Comparison of ENCODE assay signal across 9 mouse cellular contexts in the genomic region with DNA sequence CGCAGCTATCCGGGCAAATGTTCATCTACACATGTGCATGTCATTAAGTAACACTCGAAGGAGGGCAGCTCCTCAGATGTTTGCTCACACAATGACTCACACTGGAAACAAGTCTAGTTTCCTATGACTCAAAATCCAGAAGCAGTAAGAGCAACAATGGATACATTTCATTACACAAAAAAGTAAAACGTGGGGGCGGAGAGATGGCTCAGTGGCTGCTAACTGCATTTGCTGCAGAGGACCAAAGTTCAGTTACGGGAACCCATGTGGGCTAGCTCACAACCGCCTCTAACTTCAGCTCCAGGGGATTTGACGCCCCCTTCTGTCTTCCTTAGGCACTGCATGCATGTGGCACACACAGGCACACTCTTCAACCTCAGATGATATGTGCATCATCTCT. TPM values are rescaled to one million over a fixed set of nuclear protein-coding genes. Genes with fewer than 3 reads are reported as not detected.
DNase-seq lines count a peak whose midpoint lies in the region; ATAC-seq and TF ChIP-seq lines count a peak whose summit lies in the region.
"Had no signal": no experiment of that assay in that cellular context is flagged by ENCODE, and none has a peak within 500 bp of the region (broad histone marks: within the 10 kb centered on the region; RNA-seq: fewer than 3 reads in every experiment).

No protein-coding gene starts in this region.

- H3K27me3 ChIP-seq in lung, postnatal 0 days (replicated peaks; ENCODE audit: insufficient read depth, low read length) = no peaks in the 10 kb centered on the region
- no peaks in the 10 kb centered on the region for H3K27me3 ChIP-seq in Patski
- H3K27me3 ChIP-seq in myocyte (ENCODE audit: control insufficient read depth, insufficient read depth, insufficient read length) = no peaks in the 10 kb centered on the region
- H3K27me3 ChIP-seq in forebrain, embryonic 12.5 days = 0 out of 2 replicates have a peak, but pooled peaks cover 7% of the 10 kb centered on the region

- H3K27ac ChIP-seq in lung, postnatal 0 days (ENCODE audit: low read length) = no peak overlapping the region
- H3K27ac ChIP-seq in forebrain, embryonic 12.5 days = no peak overlapping the region
- H3K27ac ChIP-seq: limb, embryonic 13.5 days had no signal

- peak; percentile 59 for TF ChIP-seq CTCF in lung, postnatal 0 days (IDR thresholded peaks at IDR 0.05)
- peak; percentile 72 for TF ChIP-seq CTCF in Patski (IDR thresholded peaks at IDR 0.05)

- H3K79me2 ChIP-seq in myocyte (ENCODE audit: control insufficient read depth, insufficient read depth) = no peaks in the 10 kb centered on the region

- no peak for TF ChIP-seq POLR2A in myocyte (IDR thresholded peaks at IDR 0.05; ENCODE audit: insufficient read length, low read depth)

- DNase-seq in frontal cortex, postnatal 25 days (ENCODE audit: low spot score in 2 of 2) = no peak
- DNase-seq in lung, postnatal 0 days (ENCODE audit: low spot score) = peak; percentile 79
- no peak for DNase-seq in lung, postnatal 14 days
- DNase-seq in Patski (ENCODE audit: low read depth, low spot score) (peak; percentile 75), MN1 (ENCODE audit: low spot score) (no peak)

- CTCF ChIA-PET in Patski (lab: Charles Lee) = interaction anchor here (0.9 to 2.1 kb wide), 3 partner anchors 10 to 330 kb away, joined by 5 to 7 read pairs (median 7); no protein-coding TSS in a partner anchor

- no peak overlapping the region for H3K9ac ChIP-seq in lung, postnatal 0 days (replicated peaks; ENCODE audit: low read depth)
- no peak overlapping the region for H3K9ac ChIP-seq in forebrain, embryonic 12.5 days
- H3K9ac ChIP-seq: limb, embryonic 13.5 days had no signal

- H3K4me1 ChIP-seq in lung, postnatal 0 days (ENCODE audit: insufficient read depth, low read depth, low read length) = no peaks in the 10 kb centered on the region
- H3K4me1 ChIP-seq in forebrain, embryonic 12.5 days = no peaks in the 10 kb centered on the region

- no peaks in the 10 kb centered on the region for H3K36me3 ChIP-seq in lung, postnatal 0 days (ENCODE audit: insufficient read depth, low read length)
- H3K36me3 ChIP-seq in myocyte (ENCODE audit: control insufficient read depth, insufficient read depth) = no peaks in the 10 kb centered on the region
- no peaks in the 10 kb centered on the region for H3K36me3 ChIP-seq in forebrain, embryonic 12.5 days (replicated peaks)
- H3K36me3 ChIP-seq: limb, embryonic 13.5 days had no signal

- no peaks in the 10 kb centered on the region for H3K9me3 ChIP-seq in lung, postnatal 0 days (ENCODE audit: low read length)
- no peaks in the 10 kb centered on the region for H3K9me3 ChIP-seq in forebrain, embryonic 12.5 days
- H3K9me3 ChIP-seq: limb, embryonic 13.5 days had no signal

- no peak overlapping the region for H3K4me2 ChIP-seq in lung, postnatal 0 days (replicated peaks; ENCODE audit: low read depth, low read length)
- peak overlapping the region; percentile 54 for H3K4me2 ChIP-seq in myocyte (ENCODE audit: low read depth)
- no peak overlapping the region for H3K4me2 ChIP-seq in forebrain, embryonic 12.5 days
- H3K4me2 ChIP-seq: limb, embryonic 13.5 days had no signal

- peak; percentile 44 for ATAC-seq in frontal cortex, adult (ENCODE audit: low TSS enrichment)
- ATAC-seq in lung, postnatal 0 days = peak; percentile 31
- ATAC-seq in Patski = peak; percentile 82
- no peak for ATAC-seq in forebrain, embryonic 12.5 days (ENCODE audit: low FRiP score)

- POLR2A ChIA-PET in Patski (lab: Charles Lee) = no interaction called here

- WGBS in lung, postnatal 0 days = 44% methylated on average over 8 of the region's 8 CpGs
- WGBS in forebrain, embryonic 12.5 days = 64% methylated on average over 8 of the region's 8 CpGs

- H3K4me3 ChIP-seq in lung, postnatal 0 days (ENCODE audit: low read depth, low read length) = no peak overlapping the region
- H3K4me3 ChIP-seq in myocyte = no peak overlapping the region
- H3K4me3 ChIP-seq in forebrain, embryonic 12.5 days (replicated peaks) = no peak overlapping the region
- H3K4me3 ChIP-seq: limb, embryonic 13.5 days had no signal

- in situ Hi-C loops in Patski (cut with MboI; ENCODE audit: low pct_unique_long_range_greater_than_20kb) = no loop called here

- peak; percentile 36; the same call in 1 of the 2 replicates for TF ChIP-seq EP300 in lung, postnatal 0 days (IDR thresholded peaks at IDR 0.05)

- H3ac ChIP-seq in myocyte (ENCODE audit: control insufficient read depth, insufficient read length) = no peak overlapping the region

TF ChIP-seq in myocyte, 11 proteins besides CTCF, POLR2A, EP300 and RAD21:
- no peak for TF ChIP-seq E2F4 (IDR thresholded peaks at IDR 0.05; ENCODE audit: insufficient read depth)
- no peak for TF ChIP-seq MYOG (IDR thresholded peaks at IDR 0.05; ENCODE audit: control insufficient read depth in 1 of 3, insufficient read depth in 1 of 3, insufficient read length in 2 of 3, low read depth in 2 of 3)
- TF ChIP-seq POLR2AphosphoS2 (IDR thresholded peaks at IDR 0.05; ENCODE audit: insufficient read length, low read depth) = no peak
- TF ChIP-seq MAX (IDR thresholded peaks at IDR 0.05; ENCODE audit: low read depth) = peak; percentile 69
- no peak for TF ChIP-seq TCF3 (IDR thresholded peaks at IDR 0.05; ENCODE audit: insufficient read length, low read depth)
- peak; percentile 12 for TF ChIP-seq TCF12 (IDR thresholded peaks at IDR 0.05; ENCODE audit: insufficient read depth, poor library complexity, severe bottlenecking)
- no peak for TF ChIP-seq SRF (IDR thresholded peaks at IDR 0.05; ENCODE audit: control insufficient read depth, insufficient read length, low read depth)
- no peak for TF ChIP-seq REST (IDR thresholded peaks at IDR 0.05; ENCODE audit: insufficient read depth, insufficient read length)
- TF ChIP-seq CEBPB (IDR thresholded peaks at IDR 0.05; ENCODE audit: insufficient read depth, poor library complexity, severe bottlenecking) = peak; percentile 58; the same call in 1 of the 2 replicates
- no peak for TF ChIP-seq USF1 (IDR thresholded peaks at IDR 0.05; ENCODE audit: low read depth)
- TF ChIP-seq MYOD1 (IDR thresholded peaks at IDR 0.05; ENCODE audit: control insufficient read depth in 1 of 3, insufficient read length in 2 of 3, low read depth in 2 of 3) = peak in 1 of 3 experiments; percentile 2

RNA-seq across cellular contexts. Expression of gene Rufy1, which starts 8.9 kb away (rescaled TPM):
- 19.8 and 23.8 TPM in 2 replicates for polyA plus RNA-seq in lung, postnatal 0 days (2015; fragmentation: Nextera tagmentation; extraction: Ambion mirVana)
- polyA plus RNA-seq in Patski (2021) = 35.8 TPM
- polyA plus RNA-seq in myocyte (2012; fragmentation: generic; extraction: Trizol) = 13.9 TPM
- polyA plus RNA-seq in forebrain, embryonic 12.5 days (2016; fragmentation: Nextera tagmentation; extraction: Ambion mirVana) = 30.7 and 31.5 TPM in 2 replicates

Comparison
In these comparisons a context has a peak if more than half of its experiments do, and no peak if none do; other contexts are left out.
1. DNase-seq: peak in lung, postnatal 0 days (single experiment) and Patski (single experiment); none in frontal cortex, postnatal 25 days (0 of 2), lung, postnatal 14 days (single experiment) and MN1 (single experiment).